Mouse (Mus musculus): ENCODE results near the gene Ppp1r2. TPM values are rescaled to one million over a fixed set of nuclear protein-coding genes. Genes with fewer than 3 reads are reported as not detected.

The Ppp1r2 gene
- total and polyA plus RNA-seq, 2 experiments = 11.5 to 15.9 TPM

DNA sequence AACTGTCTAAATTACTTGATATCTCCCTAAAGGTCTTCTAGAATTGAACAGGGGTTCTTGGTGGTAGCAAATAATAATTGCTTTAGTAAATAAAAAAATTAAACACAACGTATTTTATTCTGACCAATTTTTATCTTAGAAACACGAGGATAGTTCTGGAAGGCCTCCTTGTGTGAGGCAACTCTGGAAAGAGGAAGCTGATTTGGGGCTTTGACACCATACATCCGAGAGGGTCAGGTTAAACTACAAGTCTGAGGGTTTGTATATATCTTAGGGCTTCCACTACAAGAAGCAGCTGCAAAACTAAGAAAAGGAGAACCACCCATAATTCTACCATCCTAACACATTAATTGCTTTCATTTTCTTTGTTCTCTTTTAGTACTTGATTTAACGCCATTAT is 18.7 kb upstream of the Ppp1r2 start:
- no peak for DNase-seq (ENCODE audit: extremely low read depth, low read depth, low spot score)
- 76% methylated on average over 4 of the region's 4 CpGs for WGBS
- H3K79me2 ChIP-seq (ENCODE audit: control insufficient read depth, insufficient read depth, low read length) = no peaks in the 10 kb centered on the region
- TF ChIP-seq CTCF (IDR thresholded peaks at IDR 0.05; ENCODE audit: low read depth, low read length) (no peak), POLR2A (IDR thresholded peaks at IDR 0.05; ENCODE audit: extremely low read depth, insufficient read depth, low read length) (no peak)
- no peaks in the 10 kb centered on the region for H3K36me3 ChIP-seq (ENCODE audit: control insufficient read depth, insufficient read depth, low read length)
- H3K4me3 ChIP-seq (ENCODE audit: insufficient read depth, low read depth, low read length) = no peak overlapping the region
- H3K9ac ChIP-seq (ENCODE audit: low read depth, low read length) = no peak overlapping the region
- no peaks in the 10 kb centered on the region; the same call in none of the 2 replicates for H3K4me1 ChIP-seq (ENCODE audit: control insufficient read depth, insufficient read depth, low read length)
- no peak overlapping the region for H3K27ac ChIP-seq (replicated peaks; ENCODE audit: insufficient read depth, low read depth, low read length)
- H3K27me3 ChIP-seq (ENCODE audit: control insufficient read depth, insufficient read depth, low read length) = no peaks in the 10 kb centered on the region

DNA sequence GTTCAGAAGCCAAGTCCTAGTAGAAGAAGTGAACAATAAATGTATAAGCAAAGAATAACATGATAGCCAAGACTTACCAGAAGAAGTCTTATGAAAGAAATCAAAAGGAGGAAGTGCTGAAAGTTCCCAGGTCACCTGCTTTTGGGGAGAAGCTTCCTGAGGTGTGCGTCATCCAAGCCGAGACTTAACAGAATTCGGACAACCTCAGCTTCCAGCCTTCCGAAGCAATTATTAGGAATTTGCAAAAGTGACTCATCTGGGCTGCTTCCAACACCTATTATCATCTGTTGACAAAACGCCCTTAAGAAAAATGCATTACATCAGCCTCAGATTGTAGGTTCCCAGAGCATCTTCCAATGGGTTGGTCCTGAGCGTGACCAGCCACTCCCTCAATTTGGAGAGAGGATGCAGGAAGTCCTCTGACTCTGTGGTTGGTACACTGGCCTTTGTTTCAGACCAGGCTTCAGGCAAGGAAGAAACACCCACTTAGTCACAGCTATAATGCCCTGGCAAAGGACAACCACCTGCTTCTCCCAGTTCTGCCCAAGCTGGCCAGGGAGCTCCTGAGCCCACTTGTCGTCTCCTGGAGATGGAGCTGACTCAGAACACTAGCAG is 15.8 kb upstream of the Ppp1r2 start:
- Histone ChIP-seq H3K27ac (replicated peaks; ENCODE audit: insufficient read depth, low read depth, low read length) (peak overlapping the region; percentile 61), H3K36me3 (ENCODE audit: control insufficient read depth, insufficient read depth, low read length) (no peaks in the 10 kb centered on the region), H3K27me3 (ENCODE audit: control insufficient read depth, insufficient read depth, low read length) (no peaks in the 10 kb centered on the region), H3K4me3 (ENCODE audit: insufficient read depth, low read depth, low read length) (no peak overlapping the region), H3K79me2 (ENCODE audit: control insufficient read depth, insufficient read depth, low read length) (no peaks in the 10 kb centered on the region), H3K4me1 (ENCODE audit: control insufficient read depth, insufficient read depth, low read length) (no peaks in the 10 kb centered on the region; the same call in none of the 2 replicates), H3K9ac (ENCODE audit: low read depth, low read length) (no peak overlapping the region)
- TF ChIP-seq POLR2A (IDR thresholded peaks at IDR 0.05; ENCODE audit: extremely low read depth, insufficient read depth, low read length) = no peak
- no peak for TF ChIP-seq CTCF (IDR thresholded peaks at IDR 0.05; ENCODE audit: low read depth, low read length)
- 74% methylated on average over 7 of the region's 7 CpGs for WGBS
- no peak for DNase-seq (ENCODE audit: extremely low read depth, low read depth, low spot score)

DNA sequence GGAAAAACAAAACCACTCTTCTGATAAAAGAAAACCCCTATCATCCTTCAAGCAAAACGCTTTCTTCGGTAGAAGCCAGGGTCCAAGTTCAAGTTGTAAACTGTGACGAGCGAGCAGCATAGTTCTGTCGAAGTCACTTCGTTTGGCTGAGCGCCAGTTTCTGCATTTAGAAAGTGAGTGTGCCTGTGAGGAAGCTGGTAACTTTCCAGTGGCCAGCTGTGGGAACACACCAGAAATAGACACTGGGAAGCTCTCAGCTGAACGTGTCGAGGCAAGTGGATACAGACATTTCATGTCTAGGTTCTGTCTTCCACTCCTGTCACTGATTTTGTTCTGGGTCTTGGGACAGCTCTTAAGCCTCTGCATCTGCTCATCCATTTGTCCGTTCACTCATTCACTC is 15.2 kb upstream of the Ppp1r2 start:
- DNase-seq (ENCODE audit: extremely low read depth, low read depth, low spot score) = peak; percentile 56
- Histone ChIP-seq H3K27ac (replicated peaks; ENCODE audit: insufficient read depth, low read depth, low read length) (peak overlapping the region; percentile 61), H3K4me1 (ENCODE audit: control insufficient read depth, insufficient read depth, low read length) (no peaks in the 10 kb centered on the region; the same call in none of the 2 replicates), H3K9ac (ENCODE audit: low read depth, low read length) (no peak overlapping the region), H3K4me3 (ENCODE audit: insufficient read depth, low read depth, low read length) (no peak overlapping the region), H3K27me3 (ENCODE audit: control insufficient read depth, insufficient read depth, low read length) (no peaks in the 10 kb centered on the region), H3K79me2 (ENCODE audit: control insufficient read depth, insufficient read depth, low read length) (no peaks in the 10 kb centered on the region), H3K36me3 (ENCODE audit: control insufficient read depth, insufficient read depth, low read length) (no peaks in the 10 kb centered on the region)
- 51% methylated on average over 10 of the region's 10 CpGs for WGBS
- no peak for TF ChIP-seq POLR2A (IDR thresholded peaks at IDR 0.05; ENCODE audit: extremely low read depth, insufficient read depth, low read length)
- TF ChIP-seq CTCF (IDR thresholded peaks at IDR 0.05; ENCODE audit: low read depth, low read length) = no peak

GRCm38 (mm10) chr16:31287712-31288111 is 12.6 kb upstream of the Ppp1r2 start:
- no peak for DNase-seq (ENCODE audit: extremely low read depth, low read depth, low spot score)
- H3K9ac ChIP-seq (ENCODE audit: low read depth, low read length) = no peak overlapping the region
- no peaks in the 10 kb centered on the region for H3K79me2 ChIP-seq (ENCODE audit: control insufficient read depth, insufficient read depth, low read length)
- WGBS = 96% methylated on average over 3 of the region's 3 CpGs
- no peak overlapping the region for H3K4me3 ChIP-seq (ENCODE audit: insufficient read depth, low read depth, low read length)
- H3K36me3 ChIP-seq (ENCODE audit: control insufficient read depth, insufficient read depth, low read length) = no peaks in the 10 kb centered on the region
- no peaks in the 10 kb centered on the region for H3K27me3 ChIP-seq (ENCODE audit: control insufficient read depth, insufficient read depth, low read length)
- TF ChIP-seq POLR2A (IDR thresholded peaks at IDR 0.05; ENCODE audit: extremely low read depth, insufficient read depth, low read length) = no peak
- TF ChIP-seq CTCF (IDR thresholded peaks at IDR 0.05; ENCODE audit: low read depth, low read length) = no peak
- H3K4me1 ChIP-seq (ENCODE audit: control insufficient read depth, insufficient read depth, low read length) = no peaks in the 10 kb centered on the region; the same call in none of the 2 replicates
- no peak overlapping the region for H3K27ac ChIP-seq (replicated peaks; ENCODE audit: insufficient read depth, low read depth, low read length)

GRCm38 (mm10) chr16:31286801-31287488 is 11.9 kb upstream of the Ppp1r2 start:
- Histone ChIP-seq H3K4me3 (ENCODE audit: insufficient read depth, low read depth, low read length) (no peak overlapping the region), H3K27me3 (ENCODE audit: control insufficient read depth, insufficient read depth, low read length) (no peaks in the 10 kb centered on the region), H3K9ac (ENCODE audit: low read depth, low read length) (no peak overlapping the region), H3K4me1 (ENCODE audit: control insufficient read depth, insufficient read depth, low read length) (no peaks in the 10 kb centered on the region; the same call in none of the 2 replicates), H3K27ac (replicated peaks; ENCODE audit: insufficient read depth, low read depth, low read length) (no peak overlapping the region), H3K79me2 (ENCODE audit: control insufficient read depth, insufficient read depth, low read length) (no peaks in the 10 kb centered on the region), H3K36me3 (ENCODE audit: control insufficient read depth, insufficient read depth, low read length) (no peaks in the 10 kb centered on the region)
- TF ChIP-seq POLR2A (IDR thresholded peaks at IDR 0.05; ENCODE audit: extremely low read depth, insufficient read depth, low read length) (no peak), CTCF (IDR thresholded peaks at IDR 0.05; ENCODE audit: low read depth, low read length) (no peak)
- whole genome bisulfite sequencing = 89% methylated on average over 11 of the region's 11 CpGs
- DNase-seq (ENCODE audit: extremely low read depth, low read depth, low spot score) = no peak

DNA sequence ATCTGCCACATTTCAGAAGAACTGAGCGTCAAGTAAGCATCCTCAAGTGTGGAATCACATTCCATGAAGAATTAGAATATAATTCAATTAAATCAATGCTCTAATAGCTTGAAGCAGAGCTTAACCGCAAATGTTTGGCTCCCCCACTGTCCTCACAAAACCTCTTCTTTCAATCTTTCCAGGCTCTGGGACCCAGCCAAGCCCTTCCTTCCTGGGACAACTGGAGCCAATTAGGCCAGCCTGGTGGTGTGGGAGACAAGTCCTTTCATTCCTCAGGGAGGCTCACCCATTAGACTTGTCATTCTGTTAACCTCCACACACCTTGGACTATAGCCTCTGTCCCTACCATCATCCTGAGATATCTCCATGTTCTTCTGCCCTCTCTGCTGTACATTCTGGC is 6.9 kb upstream of the Ppp1r2 start:
- DNase-seq (ENCODE audit: extremely low read depth, low read depth, low spot score) = no peak
- H3K36me3 ChIP-seq (ENCODE audit: control insufficient read depth, insufficient read depth, low read length) = no peaks in the 10 kb centered on the region

More for the DNA sequence above, 6.9 kb upstream of the Ppp1r2 start:
- WGBS = 78% methylated on average over 2 of the region's 2 CpGs
- H3K9ac ChIP-seq (ENCODE audit: low read depth, low read length) = no peak overlapping the region
- no peaks in the 10 kb centered on the region for H3K4me1 ChIP-seq (ENCODE audit: control insufficient read depth, insufficient read depth, low read length)
- H3K27ac ChIP-seq (replicated peaks; ENCODE audit: insufficient read depth, low read depth, low read length) = no peak overlapping the region
- H3K4me3 ChIP-seq (ENCODE audit: insufficient read depth, low read depth, low read length) = no peak overlapping the region
- H3K27me3 ChIP-seq (ENCODE audit: control insufficient read depth, insufficient read depth, low read length) = no peaks in the 10 kb centered on the region
- H3K79me2 ChIP-seq (ENCODE audit: control insufficient read depth, insufficient read depth, low read length) = no peaks in the 10 kb centered on the region
- no peak for TF ChIP-seq CTCF (IDR thresholded peaks at IDR 0.05; ENCODE audit: low read depth, low read length)
- no peak for TF ChIP-seq POLR2A (IDR thresholded peaks at IDR 0.05; ENCODE audit: extremely low read depth, insufficient read depth, low read length)
